Comparison of ENCODE assay signal across 12 mouse cellular contexts in genomic region chr5:35135903-35136302, GRCm38 (mm10).
"Had no signal": no experiment of that assay in that cellular context is flagged by ENCODE, and none has a peak within 500 bp of the region (broad histone marks: within the 10 kb centered on the region; RNA-seq: fewer than 3 reads in every experiment).

No protein-coding gene starts in this region.

- H3K9me3 ChIP-seq: liver, embryonic 13.5 days; midbrain, embryonic 13.5 days; stomach, embryonic 15.5 days had no signal

- H3K4me2 ChIP-seq: liver, embryonic 13.5 days; midbrain, embryonic 13.5 days; stomach, embryonic 15.5 days had no signal

- DNase-seq: kidney, adult 2 months; kidney, postnatal 36 days; layer of hippocampus, adult 9-11 months; liver, embryonic 13.5 days; right cerebral cortex, postnatal 14 days; right cerebral cortex, postnatal 4 days; thymus, postnatal 25 days had no signal

- H3K27me3 ChIP-seq: stomach, embryonic 15.5 days had no signal

- H3K4me1 ChIP-seq: liver, embryonic 13.5 days had no signal

- ATAC-seq: intestine, postnatal 0 days; midbrain, embryonic 13.5 days had no signal

- H3K27ac ChIP-seq: kidney, postnatal 0 days; liver, embryonic 13.5 days; macrophage; midbrain, embryonic 13.5 days; stomach, embryonic 15.5 days had no signal

- H3K4me3 ChIP-seq: liver, embryonic 13.5 days; midbrain, embryonic 13.5 days; stomach, embryonic 15.5 days had no signal

- H3K36me3 ChIP-seq: liver, embryonic 13.5 days; midbrain, embryonic 13.5 days; stomach, embryonic 15.5 days had no signal

- H3K9ac ChIP-seq: liver, embryonic 13.5 days; midbrain, embryonic 13.5 days; stomach, embryonic 15.5 days had no signal
